Mouse (Mus musculus) midbrain, embryonic 16.5 days (tissue): ENCODE measurements at regions not wholly inside any gene's neighbourhood (a gene's known extent, or its start where the extent isn't known, plus 50 kb on each side); places are given as distances from the start of the nearest gene placed in this dataset.

Source experiments
- ATAC-seq: fragments of 200-750 bp; cut with Nextera tagmentation; 2 replicates; pipeline ENCODE4 v1.8.0; 2017; ENCODE audit warnings: moderate TSS enrichment
- H3K27ac ChIP-seq: fragments of 300-500 bp; sonication (generic); 2 replicates; pipeline ENCODE4 v1.5.1; 2014; ENCODE audit warnings: mild to moderate bottlenecking, low read length, mixed read lengths
- H3K27me3 ChIP-seq: fragments of 300-500 bp; sonication (generic); 2 replicates; pipeline ENCODE4 v1.6.1; 2014; ENCODE audit warnings: low read depth, low read length, mixed read lengths; ENCODE audit not compliant: control insufficient read depth, insufficient read depth
- H3K36me3 ChIP-seq: fragments of 300-500 bp; sonication (generic); 2 replicates; pipeline ENCODE4 v1.6.1; 2014; ENCODE audit warnings: mild to moderate bottlenecking, low read length, moderate library complexity, mixed read lengths; ENCODE audit not compliant: control insufficient read depth, insufficient read depth
- H3K4me1 ChIP-seq: fragments of 300-500 bp; sonication (generic); 2 replicates; pipeline ENCODE4 v1.6.1; 2014; ENCODE audit warnings: mild to moderate bottlenecking, low read length, mixed read lengths; ENCODE audit not compliant: control insufficient read depth, insufficient read depth
- H3K4me2 ChIP-seq: fragments of 300-500 bp; sonication (generic); 2 replicates; pipeline ENCODE4 v1.6.1; 2014; ENCODE audit warnings: mild to moderate bottlenecking, low read length, mixed read lengths
- H3K4me3 ChIP-seq: fragments of 300-500 bp; sonication (generic); 2 replicates; pipeline ENCODE4 v1.5.1; 2014; ENCODE audit warnings: low read depth, mild to moderate bottlenecking, low read length, moderate library complexity, mixed read lengths
- H3K9ac ChIP-seq: fragments of 300-500 bp; sonication (generic); 2 replicates; pipeline ENCODE4 v1.6.1; 2014; ENCODE audit warnings: low read depth, low read length, mixed read lengths
- H3K9me3 ChIP-seq: fragments of 300-500 bp; sonication (generic); replicated peaks from 2 replicates; pipeline ENCODE4 v1.6.1; 2014; ENCODE audit warnings: mild to moderate bottlenecking, low read length, mixed read lengths; ENCODE audit not compliant: control insufficient read depth, poor library complexity, severe bottlenecking
- WGBS: fragments of 180-500 bp; shearing (Covaris S2); extraction: QIAGEN DNeasy Blood & Tissue Kit; methylation state at CpG from one replicate; pipeline ENCODE4 v1.1.7; 2014; 5-methylcytosine and 5-hydroxymethylcytosine counted together

- Histone ChIP-seq H3K9me3 (no peaks in the 10 kb centered on the region), H3K36me3 (no peaks in the 10 kb centered on the region), H3K4me2 (no peak overlapping the region), H3K4me1 (no peaks in the 10 kb centered on the region), H3K27ac (no peak overlapping the region), H3K27me3 (no peaks in the 10 kb centered on the region), H3K4me3 (no peak overlapping the region), H3K9ac (no peak overlapping the region)
- ATAC-seq, result no peak
- WGBS, result 59% methylated on average over 9 of the region's 9 CpGs
Measured at GRCm38 (mm10) chr3:133623201-133623744, 78.3 kb upstream of the Tet2 start.

GRCm38 (mm10) chr3:133624079-133624875, 79.3 kb upstream of the Tet2 start:
- Histone ChIP-seq H3K4me2 (no peak overlapping the region), H3K36me3 (no peaks in the 10 kb centered on the region), H3K4me3 (no peak overlapping the region), H3K9me3 (no peaks in the 10 kb centered on the region), H3K27ac (no peak overlapping the region), H3K4me1 (no peaks in the 10 kb centered on the region), H3K27me3 (no peaks in the 10 kb centered on the region), H3K9ac (no peak overlapping the region)
- no peak for ATAC-seq
- WGBS, result 77% methylated on average over 3 of the region's 3 CpGs

GRCm38 (mm10) chr3:133625046-133625445, 80.1 kb upstream of the Tet2 start:
- no peak overlapping the region for H3K9ac ChIP-seq
- no peaks in the 10 kb centered on the region for H3K36me3 ChIP-seq
- no peak overlapping the region for H3K4me2 ChIP-seq
- no peaks in the 10 kb centered on the region for H3K4me1 ChIP-seq
- H3K27me3 ChIP-seq, result no peaks in the 10 kb centered on the region
- no peaks in the 10 kb centered on the region for H3K9me3 ChIP-seq
- H3K4me3 ChIP-seq, result no peak overlapping the region
- WGBS, result 92% methylated on average over 3 of the region's 3 CpGs
- ATAC-seq, result no peak
- H3K27ac ChIP-seq, result no peak overlapping the region

GRCm38 (mm10) chr3:133626442-133626841, 81.5 kb upstream of the Tet2 start:
- H3K4me2 ChIP-seq, result no peak overlapping the region
- no peaks in the 10 kb centered on the region for H3K9me3 ChIP-seq
- no peaks in the 10 kb centered on the region for H3K4me1 ChIP-seq
- no peak for ATAC-seq
- H3K27ac ChIP-seq, result no peak overlapping the region
- WGBS, result 84% methylated on average over 1 of the region's 1 CpGs
- H3K36me3 ChIP-seq, result no peaks in the 10 kb centered on the region
- no peak overlapping the region for H3K9ac ChIP-seq
- no peak overlapping the region for H3K4me3 ChIP-seq
- H3K27me3 ChIP-seq, result no peaks in the 10 kb centered on the region

GRCm38 (mm10) chr3:133627116-133627844, 82.3 kb upstream of the Tet2 start:
- no peaks in the 10 kb centered on the region for H3K36me3 ChIP-seq
- H3K27ac ChIP-seq, result no peak overlapping the region
- H3K9me3 ChIP-seq, result no peaks in the 10 kb centered on the region

GRCm38 (mm10) chr3:133634306-133634705, 89.4 kb upstream of the Tet2 start:
- 92% methylated on average over 5 of the region's 5 CpGs for WGBS
- no peaks in the 10 kb centered on the region for H3K9me3 ChIP-seq
- no peak for ATAC-seq
- no peak overlapping the region for H3K4me3 ChIP-seq
- H3K27ac ChIP-seq, result no peak overlapping the region
- no peaks in the 10 kb centered on the region for H3K27me3 ChIP-seq
- H3K9ac ChIP-seq, result no peak overlapping the region
- H3K4me2 ChIP-seq, result no peak overlapping the region
- no peaks in the 10 kb centered on the region for H3K4me1 ChIP-seq
- H3K36me3 ChIP-seq, result no peaks in the 10 kb centered on the region

More at GRCm38 (mm10) chr3:133627116-133627844, 82.3 kb upstream of the Tet2 start:
- H3K4me3 ChIP-seq, result no peak overlapping the region
- H3K4me2 ChIP-seq, result no peak overlapping the region
- H3K9ac ChIP-seq, result no peak overlapping the region
- H3K4me1 ChIP-seq, result no peaks in the 10 kb centered on the region
- H3K27me3 ChIP-seq, result no peaks in the 10 kb centered on the region
- no peak for ATAC-seq
- 87% methylated on average over 3 of the region's 3 CpGs for WGBS

GRCm38 (mm10) chr3:133645604-133646003, 100.7 kb upstream of the Tet2 start:
- Histone ChIP-seq H3K4me3 (no peak overlapping the region), H3K9ac (no peak overlapping the region), H3K36me3 (no peaks in the 10 kb centered on the region), H3K27me3 (no peaks in the 10 kb centered on the region), H3K4me1 (0 out of 2 replicates have a peak, but pooled peaks cover 2% of the 10 kb centered on the region), H3K9me3 (no peaks in the 10 kb centered on the region), H3K27ac (no peak overlapping the region), H3K4me2 (no peak overlapping the region)
- WGBS, result 89% methylated on average over 1 of the region's 1 CpGs
- no peak for ATAC-seq

GRCm38 (mm10) chr3:133646449-133647059, 101.6 kb upstream of the Tet2 start:
- 0 out of 2 replicates have a peak overlapping the region, but pooled peaks have one; percentile 27 for H3K9ac ChIP-seq
- H3K9me3 ChIP-seq, result no peaks in the 10 kb centered on the region
- H3K27ac ChIP-seq, result no peak overlapping the region
- no peaks in the 10 kb centered on the region for H3K36me3 ChIP-seq
- H3K4me2 ChIP-seq, result peak overlapping the region; percentile 39
- WGBS, result 14% methylated on average over 7 of the region's 7 CpGs
- H3K4me1 ChIP-seq, result 0 out of 2 replicates have a peak, but pooled peaks cover 2% of the 10 kb centered on the region
- H3K4me3 ChIP-seq, result no peak overlapping the region
- peak; percentile 58; the same call in 1 of the 2 replicates for ATAC-seq
- H3K27me3 ChIP-seq, result no peaks in the 10 kb centered on the region
